Mouse (Mus musculus) C2C12 (cell line): ENCODE results near the gene Hydin. TPM values are rescaled to one million over a fixed set of nuclear protein-coding genes. Genes with fewer than 3 reads are reported as not detected.

ENCODE experiments used
- H3K27me3 ChIP-seq: one replicate; pipeline ENCODE4 v1.6.1; 2011; ENCODE audit not compliant: control insufficient read depth, insufficient read depth, insufficient read length
- H3K36me3 ChIP-seq: one replicate; pipeline ENCODE4 v1.6.1; 2011; ENCODE audit not compliant: control insufficient read depth, insufficient read depth
- H3K4me3 ChIP-seq: one replicate; pipeline ENCODE4 v1.5.1; 2011; ENCODE audit warnings: mild to moderate bottlenecking, control low read depth; ENCODE audit not compliant: poor library complexity, insufficient read depth, severe bottlenecking
- H3K79me2 ChIP-seq: one replicate; pipeline ENCODE4 v1.6.1; 2011; ENCODE audit not compliant: control insufficient read depth, insufficient read depth
- H3K79me3 ChIP-seq: one replicate; pipeline ENCODE4 v1.6.1; 2011; ENCODE audit warnings: low read depth, control low read depth
- H3ac ChIP-seq: one replicate; pipeline ENCODE3; 2011; ENCODE audit warnings: low read depth; ENCODE audit not compliant: control insufficient read depth, insufficient read length
- CEBPB ChIP-seq: IDR thresholded peaks from one replicate; pipeline ENCODE4 v1.6.1; 2011; ENCODE audit warnings: low read depth, mild to moderate bottlenecking, control low read depth, moderate library complexity
- CTCF ChIP-seq: IDR thresholded peaks from one replicate; pipeline ENCODE4 v1.5.1; 2011; ENCODE audit not compliant: control insufficient read depth, insufficient read depth, insufficient read length
- FOSL1 ChIP-seq: IDR thresholded peaks from one replicate; pipeline ENCODE4 v1.8.0; 2011; ENCODE audit warnings: mild to moderate bottlenecking, low read length; ENCODE audit not compliant: poor library complexity, insufficient read depth, severe bottlenecking
- MAX ChIP-seq: IDR thresholded peaks from one replicate; pipeline ENCODE4 v1.6.1; 2011; ENCODE audit warnings: mild to moderate bottlenecking, control low read depth
- MYOD1 ChIP-seq: IDR thresholded peaks from one replicate; pipeline ENCODE4 v1.6.1; 2011; ENCODE audit warnings: low read depth; ENCODE audit not compliant: control insufficient read depth, insufficient read length
- MYOG ChIP-seq: IDR thresholded peaks from one replicate; pipeline ENCODE4 v1.6.1; 2011; ENCODE audit not compliant: control insufficient read depth, insufficient read length; ENCODE audit errors: extremely low read depth
- USF1 ChIP-seq: IDR thresholded peaks from one replicate; pipeline ENCODE4 v1.6.1; 2011; ENCODE audit warnings: low read depth, mild to moderate bottlenecking, control low read depth, moderate library complexity
- polyA plus RNA-seq: library from polyadenylated mRNA; unstranded; fragments of >200 nt; fragmentation: generic; extraction: Trizol; gene quantifications from one replicate; pipeline ENCODE4 v1.2.1, GENCODE M21; 2012; ENCODE audit warnings: missing spikeins

The Hydin gene
- polyA plus RNA-seq, 1 experiment: 0.01 TPM

DNA sequence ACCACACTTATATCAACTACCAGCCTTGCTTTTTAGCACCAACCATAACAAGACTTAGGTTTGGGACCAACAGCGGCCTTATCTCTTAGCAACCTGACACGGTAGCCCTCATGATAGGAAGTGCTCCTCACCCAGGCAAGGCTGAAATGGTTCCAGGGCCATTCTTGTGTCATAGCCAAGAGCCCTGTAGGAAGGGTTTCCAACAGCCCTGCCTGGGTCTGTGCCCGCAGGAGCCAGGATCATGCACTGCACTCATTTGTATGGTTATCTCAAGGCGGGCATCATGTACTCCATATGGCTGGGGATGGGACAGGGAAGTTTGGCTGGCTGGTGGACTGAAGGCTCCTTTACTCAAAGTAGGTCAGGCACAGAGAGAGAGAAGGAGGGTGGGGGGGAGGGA, 3.9 kb downstream of the Hydin start:
- H3K36me3 ChIP-seq: no peaks in the 10 kb centered on the region
- H3ac ChIP-seq: no peak overlapping the region
- TF ChIP-seq USF1 (no peak), MAX (no peak), CTCF (no peak), CEBPB (no peak), MYOD1 (no peak), MYOG (no peak), FOSL1 (no peak)
- H3K79me3 ChIP-seq: no peaks in the 10 kb centered on the region
- peaks cover 29% of the 10 kb centered on the region for H3K27me3 ChIP-seq
- H3K4me3 ChIP-seq: no peak overlapping the region
- no peaks in the 10 kb centered on the region for H3K79me2 ChIP-seq

DNA sequence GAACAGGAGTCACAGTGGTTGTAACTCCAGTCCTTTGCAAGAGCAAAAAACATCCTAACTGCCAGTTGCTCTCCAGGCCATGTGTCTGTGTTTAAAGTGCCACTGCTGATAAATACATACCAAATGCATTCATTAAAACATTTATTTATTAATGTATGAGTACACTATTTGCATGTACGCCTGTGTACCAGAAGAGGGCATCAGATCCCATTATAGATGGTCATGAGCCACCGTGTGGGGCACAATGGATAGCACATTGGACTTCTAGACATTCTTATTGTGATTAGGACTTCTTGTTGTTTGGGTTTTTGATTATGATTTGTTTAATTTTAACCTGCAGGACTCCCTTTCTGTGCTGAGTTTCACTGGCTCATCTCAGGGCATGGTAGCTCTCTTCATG, 6.6 kb downstream of the Hydin start:
- Histone ChIP-seq H3ac (no peak overlapping the region), H3K79me2 (no peaks in the 10 kb centered on the region), H3K4me3 (no peak overlapping the region), H3K36me3 (no peaks in the 10 kb centered on the region), H3K79me3 (no peaks in the 10 kb centered on the region), H3K27me3 (peaks cover 12% of the 10 kb centered on the region)
- TF ChIP-seq FOSL1 (no peak), MYOG (no peak), USF1 (no peak), CTCF (no peak), MAX (no peak), CEBPB (no peak), MYOD1 (no peak)

DNA sequence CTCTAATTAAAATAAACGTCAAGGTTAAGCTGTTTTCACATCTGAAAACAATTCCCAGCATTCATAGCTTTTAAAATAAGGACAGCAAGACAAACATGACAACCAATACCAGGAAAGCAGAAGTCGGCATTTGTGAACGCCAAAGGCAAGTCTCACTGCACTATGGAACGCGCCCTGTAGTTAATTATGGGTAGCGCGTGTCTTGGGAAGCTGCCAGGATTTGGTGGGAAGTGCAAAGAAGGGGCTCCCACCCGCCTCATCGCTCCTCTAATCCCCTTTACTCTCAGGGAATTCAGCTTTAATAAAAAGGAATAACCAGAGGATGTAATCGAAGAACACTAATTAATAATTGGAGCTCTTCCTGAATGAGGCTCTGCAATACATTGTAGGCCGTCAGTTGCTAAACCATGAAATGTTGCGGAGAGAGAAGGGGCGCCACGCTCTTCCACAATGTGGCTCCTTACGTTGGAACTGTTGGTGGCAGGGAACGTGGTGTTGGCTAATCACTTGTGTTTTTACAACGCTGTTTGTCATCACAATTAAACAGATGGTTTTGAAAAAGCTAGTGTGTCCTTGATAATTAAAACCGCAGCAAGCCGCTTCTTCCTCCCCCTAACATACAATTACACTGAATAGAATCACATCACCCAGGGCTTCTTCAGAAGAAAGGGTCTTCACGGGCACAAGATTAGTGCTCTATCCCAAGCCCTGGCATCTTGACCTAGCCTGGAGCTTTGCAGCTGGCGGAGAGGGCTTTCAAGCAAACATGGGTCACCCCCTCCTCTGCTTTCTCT, 8.9 kb downstream of the Hydin start:
- no peaks in the 10 kb centered on the region for H3K79me2 ChIP-seq
- H3K36me3 ChIP-seq: no peaks in the 10 kb centered on the region
- H3ac ChIP-seq: no peak overlapping the region
- no peak overlapping the region for H3K4me3 ChIP-seq
- no peak for TF ChIP-seq CEBPB
- no peak for TF ChIP-seq MYOD1
- no peak for TF ChIP-seq CTCF
- TF ChIP-seq FOSL1: no peak
- no peak for TF ChIP-seq USF1
- TF ChIP-seq MAX: no peak
- TF ChIP-seq MYOG: no peak
- no peaks in the 10 kb centered on the region for H3K79me3 ChIP-seq
- H3K27me3 ChIP-seq: peaks cover 9% of the 10 kb centered on the region

DNA sequence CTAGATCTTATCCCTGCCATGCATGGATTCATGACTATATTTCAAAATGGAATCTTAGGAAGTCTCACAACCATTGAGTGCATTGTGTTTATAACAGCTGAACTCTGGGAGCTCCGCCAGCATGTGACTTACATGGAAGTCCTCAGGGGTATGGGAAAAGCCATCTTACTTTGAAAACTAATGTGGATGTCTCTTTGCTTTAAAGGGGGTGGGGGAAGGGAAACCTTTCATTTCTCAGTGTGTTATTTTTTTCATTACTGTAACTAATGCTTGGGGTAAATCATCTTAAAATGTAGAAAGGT, 9.4 kb downstream of the Hydin start:
- Histone ChIP-seq H3K36me3 (no peaks in the 10 kb centered on the region), H3K79me2 (no peaks in the 10 kb centered on the region), H3K79me3 (no peaks in the 10 kb centered on the region), H3K4me3 (no peak overlapping the region), H3K27me3 (peaks cover 9% of the 10 kb centered on the region), H3ac (no peak overlapping the region)
- TF ChIP-seq MYOD1: no peak

DNA sequence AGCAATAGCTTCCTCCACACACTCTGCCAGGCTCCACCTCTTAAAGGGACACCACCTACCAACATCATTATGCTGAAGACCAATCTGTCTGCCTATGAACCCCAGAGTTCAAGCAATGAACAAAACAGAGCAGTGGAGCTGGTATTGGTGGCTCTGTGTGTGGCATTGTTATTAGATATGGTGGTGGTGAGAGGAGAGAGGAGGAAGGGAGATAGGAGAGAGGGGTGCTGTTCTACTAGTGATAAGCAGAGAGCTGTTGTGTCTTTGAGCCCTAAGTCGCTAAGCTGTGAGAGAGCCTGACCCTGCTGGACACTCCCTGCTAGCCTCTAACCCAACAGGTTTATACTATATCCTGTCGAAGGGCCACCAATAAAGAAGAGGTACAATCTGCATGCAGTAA, 45.9 kb downstream of the Hydin start:
- Histone ChIP-seq H3K27me3 (peaks cover 9% of the 10 kb centered on the region), H3K79me3 (no peaks in the 10 kb centered on the region), H3ac (no peak overlapping the region), H3K4me3 (no peak overlapping the region), H3K79me2 (no peaks in the 10 kb centered on the region), H3K36me3 (no peaks in the 10 kb centered on the region)
- no peak for TF ChIP-seq FOSL1
- TF ChIP-seq CEBPB: no peak
- TF ChIP-seq MAX: no peak
- TF ChIP-seq USF1: no peak
- no peak for TF ChIP-seq MYOD1
- no peak for TF ChIP-seq MYOG
- TF ChIP-seq CTCF: no peak

DNA sequence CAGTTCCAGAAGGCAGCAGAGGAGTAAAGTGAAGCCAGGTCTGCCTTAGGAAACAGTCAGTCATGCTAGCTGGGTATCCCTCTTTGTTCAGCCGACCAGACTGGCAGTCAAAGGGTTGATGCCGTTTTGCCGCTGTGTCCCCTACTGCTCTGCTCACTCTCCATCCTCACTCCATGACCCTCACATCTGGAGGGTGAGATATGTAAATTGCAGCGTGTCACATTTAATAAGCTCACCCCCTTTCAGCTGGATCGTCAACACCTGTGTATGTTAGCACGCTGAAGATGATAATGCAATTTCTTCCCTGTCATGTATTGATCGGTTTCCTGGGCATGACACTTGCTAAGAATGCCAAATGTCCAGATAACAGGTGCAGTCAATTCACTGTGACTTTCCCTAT, 49.0 kb downstream of the Hydin start:
- Histone ChIP-seq H3K36me3 (no peaks in the 10 kb centered on the region), H3K27me3 (peaks cover 9% of the 10 kb centered on the region), H3K4me3 (no peak overlapping the region), H3K79me2 (no peaks in the 10 kb centered on the region), H3K79me3 (no peaks in the 10 kb centered on the region), H3ac (no peak overlapping the region)
- no peak for TF ChIP-seq MAX
- no peak for TF ChIP-seq CTCF
